Mouse (Mus musculus): ENCODE results near the gene Grb10.

Grb10 gene

DNA sequence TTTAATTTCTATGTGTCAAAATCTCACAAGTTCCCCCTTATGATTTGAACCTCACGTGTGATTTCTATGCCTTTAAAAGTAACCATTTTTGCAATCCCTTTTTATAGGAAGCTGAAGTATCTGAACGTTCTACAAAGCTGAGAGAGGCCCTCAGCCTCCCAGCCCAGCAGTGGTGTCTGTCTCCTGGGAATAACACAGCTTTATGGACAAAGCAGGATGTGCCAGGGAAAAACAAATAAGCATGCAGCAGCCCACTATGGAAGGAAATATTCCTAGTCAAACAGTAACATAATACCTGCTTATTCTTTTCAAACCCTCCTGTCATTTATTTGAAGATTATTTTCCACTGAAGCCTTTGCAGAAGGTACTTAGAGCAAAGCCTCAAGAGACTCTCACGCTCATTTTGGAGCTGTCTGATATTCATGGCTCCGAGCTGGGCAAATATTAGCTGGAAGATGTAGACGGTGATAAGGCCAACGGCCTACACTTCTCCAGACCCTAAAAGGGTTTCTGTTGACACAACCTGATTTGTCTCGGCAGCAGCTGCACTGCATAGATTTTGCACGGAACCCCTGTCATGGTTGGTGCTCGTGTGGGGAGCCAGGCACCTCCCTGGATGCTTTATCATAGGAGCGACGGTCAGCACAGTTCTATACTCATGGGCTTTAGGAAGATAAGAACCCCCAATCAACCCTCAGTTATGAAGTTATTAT lies 153.8 kb downstream of the Grb10 start:
- ATAC-seq (ENCODE audit: insufficient number of reproducible peaks, low FRiP score, low TSS enrichment), result no peak

DNA sequence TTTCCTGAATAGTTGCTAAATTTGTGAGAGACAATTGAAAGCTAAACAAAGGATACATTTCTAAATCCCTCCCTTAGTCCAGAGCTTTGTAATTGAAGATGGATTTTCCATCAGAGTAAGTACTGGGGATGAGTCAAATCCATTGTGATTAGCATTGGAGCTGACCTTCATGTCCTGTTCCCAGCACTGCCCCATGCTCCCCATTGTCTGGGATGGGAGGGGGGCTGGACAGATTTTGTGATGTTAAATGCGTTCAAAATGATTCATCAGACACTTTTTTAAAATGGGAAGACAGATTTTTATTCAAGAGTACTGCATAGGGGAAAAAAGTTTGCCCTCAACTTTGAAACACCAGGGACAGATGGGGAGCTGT lies 156.7 kb downstream of the Grb10 start:
- no peak for ATAC-seq (ENCODE audit: insufficient number of reproducible peaks, low FRiP score, low TSS enrichment)

DNA sequence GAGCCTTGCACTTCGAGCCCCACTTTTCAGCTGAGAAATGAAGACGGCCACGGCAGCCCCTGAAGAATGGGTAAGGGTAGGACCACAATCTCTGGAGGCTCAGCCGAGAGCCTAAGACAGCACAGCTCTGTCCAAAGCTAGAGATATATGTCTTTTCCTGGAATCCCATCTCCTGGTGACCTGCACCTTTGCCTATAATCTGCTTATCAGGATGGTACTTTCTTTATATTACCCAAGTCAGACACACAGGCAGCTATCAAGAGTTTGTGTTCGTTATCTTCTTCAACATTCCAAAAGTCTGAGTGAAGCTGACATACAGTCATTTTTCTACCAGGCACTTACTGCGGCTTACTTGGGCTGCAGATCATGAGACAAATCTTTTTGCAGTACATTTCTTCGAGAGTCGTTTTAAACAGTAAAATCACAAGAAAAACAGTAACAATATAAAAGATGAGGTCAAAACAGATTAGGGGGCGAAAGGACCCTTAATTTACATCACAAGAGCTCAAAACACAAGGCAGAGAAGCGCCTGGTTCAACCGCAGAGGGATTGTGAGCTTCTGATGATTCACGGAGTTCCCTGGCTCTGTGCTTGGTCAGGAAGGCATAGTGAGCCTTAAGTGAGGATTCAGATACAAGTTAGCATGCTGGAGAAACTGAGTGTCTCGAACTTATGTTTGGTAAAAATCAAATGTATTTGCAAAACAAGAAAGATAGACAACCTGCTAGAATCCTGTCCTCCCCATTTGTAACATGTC lies 157.3 kb downstream of the Grb10 start:
- ATAC-seq (ENCODE audit: insufficient number of reproducible peaks, low FRiP score, low TSS enrichment), result no peak

Measured in cerebellum, adult (tissue).